17 mouse cellular contexts compared by ENCODE assay signal in the genomic region with DNA sequence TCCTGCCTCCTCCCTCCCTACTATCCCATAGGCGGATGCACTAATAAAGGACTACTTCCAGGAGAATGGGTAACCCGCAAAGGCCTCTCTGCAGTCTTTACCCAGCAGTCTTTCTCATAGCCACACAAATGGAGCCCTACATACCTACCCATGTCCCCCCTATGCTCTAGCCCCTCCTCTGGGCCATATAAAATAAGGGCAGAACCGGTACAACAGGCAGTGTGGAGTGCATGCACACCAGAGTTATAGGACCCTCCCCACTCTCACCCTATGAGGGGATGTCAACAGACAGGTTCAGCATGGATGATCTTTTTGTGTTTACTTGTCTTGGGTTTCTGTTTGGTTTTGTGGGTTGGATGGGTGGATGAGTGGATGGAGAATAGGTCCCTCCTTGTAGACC.
"Had no signal": no experiment of that assay in that cellular context is flagged by ENCODE, and none has a peak within 500 bp of the region (broad histone marks: within the 10 kb centered on the region; RNA-seq: fewer than 3 reads in every experiment).

No protein-coding gene starts in this region.

- H3K4me2 ChIP-seq: liver, embryonic 13.5 days; neural tube, embryonic 12.5 days; neural tube, embryonic 15.5 days had no signal

- H3K9me3 ChIP-seq: liver, embryonic 13.5 days; neural tube, embryonic 12.5 days; neural tube, embryonic 15.5 days had no signal

- H3K36me3 ChIP-seq: liver, embryonic 13.5 days; neural tube, embryonic 12.5 days; neural tube, embryonic 15.5 days had no signal

- H3K9ac ChIP-seq: liver, embryonic 13.5 days; neural tube, embryonic 12.5 days; neural tube, embryonic 15.5 days had no signal

- DNase-seq: kidney, adult 18-20 months; kidney, adult 9 months; kidney, postnatal 36 days; layer of hippocampus, postnatal 36 days; liver, embryonic 13.5 days; lung, adult 2 months; lung, postnatal 14 days; lung, postnatal 4 days; midbrain, embryonic 14.5 days; right cerebral cortex, adult 18-20 months; right cerebral cortex, postnatal 14 days; right cerebral cortex, postnatal 4 days; thymus, postnatal 25 days had no signal

- H3K4me3 ChIP-seq: left cerebral cortex, adult 2 months; liver, embryonic 13.5 days; neural tube, embryonic 12.5 days; neural tube, embryonic 15.5 days had no signal

- H3K27me3 ChIP-seq: liver, embryonic 13.5 days; neural tube, embryonic 12.5 days; neural tube, embryonic 15.5 days had no signal

- H3K4me1 ChIP-seq: neural tube, embryonic 12.5 days had no signal

- H3K27ac ChIP-seq: kidney, postnatal 0 days; left cerebral cortex, adult 2 months; liver, embryonic 13.5 days; neural tube, embryonic 12.5 days; neural tube, embryonic 15.5 days had no signal
